ENCODE assay signal across 7 mouse cellular contexts in genomic region chr14:57999402-57999734, GRCm38 (mm10). TPM values are rescaled to one million over a fixed set of nuclear protein-coding genes. Genes with fewer than 3 reads are reported as not detected.
DNase-seq lines count a peak whose midpoint lies in the region; ATAC-seq and TF ChIP-seq lines count a peak whose summit lies in the region.

No protein-coding gene starts in this region.

- H3K9me3 ChIP-seq in lung, postnatal 0 days (ENCODE audit: low read length) = no peaks in the 10 kb centered on the region
- H3K9me3 ChIP-seq in forebrain, embryonic 12.5 days = no peaks in the 10 kb centered on the region
- H3K9me3 ChIP-seq in limb, embryonic 14.5 days (ENCODE audit: control insufficient read depth, low read length) = no peaks in the 10 kb centered on the region
- H3K9me3 ChIP-seq in stomach, embryonic 14.5 days (ENCODE audit: control insufficient read depth, low read depth, low read length) = no peaks in the 10 kb centered on the region

- 24% methylated on average over 5 of the region's 5 CpGs for WGBS in lung, postnatal 0 days
- WGBS in forebrain, embryonic 12.5 days = 35% methylated on average over 5 of the region's 5 CpGs
- WGBS in limb, embryonic 14.5 days = 38% methylated on average over 5 of the region's 5 CpGs
- WGBS in stomach, embryonic 14.5 days = 32% methylated on average over 5 of the region's 5 CpGs

- H3K27ac ChIP-seq in lung, postnatal 0 days (ENCODE audit: low read length) = no peak overlapping the region
- peak overlapping the region; percentile 89; the same call in 1 of the 2 replicates for H3K27ac ChIP-seq in forebrain, embryonic 12.5 days
- 0 out of 2 replicates have a peak overlapping the region, but pooled peaks have one; percentile 40 for H3K27ac ChIP-seq in limb, embryonic 14.5 days (replicated peaks; ENCODE audit: low read depth, low read length)
- H3K27ac ChIP-seq in stomach, embryonic 14.5 days (ENCODE audit: low read length) = peak overlapping the region; percentile 84

- H3K36me3 ChIP-seq in lung, postnatal 0 days (ENCODE audit: insufficient read depth, low read length) = no peaks in the 10 kb centered on the region
- no peaks in the 10 kb centered on the region for H3K36me3 ChIP-seq in forebrain, embryonic 12.5 days (replicated peaks)
- H3K36me3 ChIP-seq in limb, embryonic 14.5 days (ENCODE audit: control insufficient read depth, insufficient read depth, low read length) = no peaks in the 10 kb centered on the region
- H3K36me3 ChIP-seq in stomach, embryonic 14.5 days (ENCODE audit: control insufficient read depth, insufficient read depth, low read length) = no peaks in the 10 kb centered on the region

- peak overlapping the region; percentile 93 for H3K4me3 ChIP-seq in lung, postnatal 0 days (ENCODE audit: low read depth, low read length)
- peak overlapping the region; percentile 82 for H3K4me3 ChIP-seq in forebrain, embryonic 12.5 days (replicated peaks)
- H3K4me3 ChIP-seq in limb, embryonic 14.5 days (replicated peaks; ENCODE audit: low read length) = peak overlapping the region; percentile 92
- H3K4me3 ChIP-seq in stomach, embryonic 14.5 days (ENCODE audit: low read depth, low read length) = peak overlapping the region; percentile 91

- peak; percentile 42; the same call in 1 of the 2 replicates for ATAC-seq in lung, postnatal 0 days
- no peak for ATAC-seq in forebrain, embryonic 12.5 days (ENCODE audit: low FRiP score)
- ATAC-seq in limb, embryonic 14.5 days (ENCODE audit: low FRiP score, low read depth) = no peak
- ATAC-seq in stomach, embryonic 14.5 days (ENCODE audit: insufficient number of reproducible peaks, insufficient read depth, low FRiP score, low read depth) = no peak

- H3K4me2 ChIP-seq in lung, postnatal 0 days (replicated peaks; ENCODE audit: low read depth, low read length) = peak overlapping the region; percentile 96
- peak overlapping the region; percentile 69 for H3K4me2 ChIP-seq in forebrain, embryonic 12.5 days
- H3K4me2 ChIP-seq in limb, embryonic 14.5 days (replicated peaks; ENCODE audit: low read depth, low read length, severe bottlenecking) = peak overlapping the region; percentile 78
- peak overlapping the region; percentile 72 for H3K4me2 ChIP-seq in stomach, embryonic 14.5 days (replicated peaks; ENCODE audit: low read depth, low read length)

- H3K9ac ChIP-seq in lung, postnatal 0 days (replicated peaks; ENCODE audit: low read depth) = peak overlapping the region; percentile 87; the same call in 1 of the 2 replicates
- peak overlapping the region; percentile 81; the same call in 1 of the 2 replicates for H3K9ac ChIP-seq in forebrain, embryonic 12.5 days
- no peak overlapping the region for H3K9ac ChIP-seq in limb, embryonic 14.5 days (ENCODE audit: low read depth, low read length, severe bottlenecking)
- H3K9ac ChIP-seq in stomach, embryonic 14.5 days (replicated peaks; ENCODE audit: low read depth, low read length) = no peak overlapping the region

- peak; percentile 30 for TF ChIP-seq CTCF in lung, postnatal 0 days (IDR thresholded peaks at IDR 0.05)

- DNase-seq in lung, postnatal 0 days (ENCODE audit: low spot score) = no peak
- DNase-seq in lung, postnatal 25 days (ENCODE audit: low spot score) = no peak
- DNase-seq in limb, embryonic 14.5 days (ENCODE audit: low spot score) = no peak
- no peak for DNase-seq in thymus, postnatal 0 days (ENCODE audit: low spot score)
- DNase-seq in adrenal gland, adult (ENCODE audit: inconsistent age in 2 of 2, low spot score in 1 of 2) = no peak

- no peaks in the 10 kb centered on the region for H3K4me1 ChIP-seq in lung, postnatal 0 days (ENCODE audit: insufficient read depth, low read depth, low read length)
- peaks cover 7% of the 10 kb centered on the region; the same call in 1 of the 2 replicates for H3K4me1 ChIP-seq in forebrain, embryonic 12.5 days
- H3K4me1 ChIP-seq in limb, embryonic 14.5 days (ENCODE audit: control insufficient read depth, insufficient read depth, low read length) = peaks cover 6% of the 10 kb centered on the region; the same call in 1 of the 2 replicates
- H3K4me1 ChIP-seq in stomach, embryonic 14.5 days (ENCODE audit: control insufficient read depth, insufficient read depth, low read length) = no peaks in the 10 kb centered on the region

- H3K27me3 ChIP-seq in lung, postnatal 0 days (replicated peaks; ENCODE audit: insufficient read depth, low read length) = no peaks in the 10 kb centered on the region
- H3K27me3 ChIP-seq in forebrain, embryonic 12.5 days = no peaks in the 10 kb centered on the region
- no peaks in the 10 kb centered on the region for H3K27me3 ChIP-seq in limb, embryonic 14.5 days (ENCODE audit: control insufficient read depth, insufficient read depth, low read length)
- no peaks in the 10 kb centered on the region for H3K27me3 ChIP-seq in stomach, embryonic 14.5 days (ENCODE audit: control insufficient read depth, insufficient read depth, low read length)

- no peak for TF ChIP-seq EP300 in lung, postnatal 0 days (IDR thresholded peaks at IDR 0.05)

- TF ChIP-seq POLR2A in limb, embryonic 14.5 days (IDR thresholded peaks at IDR 0.05; ENCODE audit: borderline replicate concordance, extremely low read depth, insufficient read depth, insufficient read length) = no peak

RNA-seq across cellular contexts. Expression of gene Micu2, which starts 0.3 kb away (rescaled TPM):
- 46.2 and 55.9 TPM in 2 replicates for polyA plus RNA-seq in lung, postnatal 0 days (2015; fragmentation: Nextera tagmentation; extraction: Ambion mirVana)
- 70.4 and 72.5 TPM in 2 replicates for polyA plus RNA-seq in forebrain, embryonic 12.5 days (2016; fragmentation: Nextera tagmentation; extraction: Ambion mirVana)
- 30.3 and 42.7 TPM in 2 replicates for polyA plus RNA-seq in limb, embryonic 14.5 days (2012; rRNA removed)
- 67.1 and 68.3 TPM in 2 replicates for polyA plus RNA-seq in limb, embryonic 14.5 days (2014; fragmentation: Nextera tagmentation; extraction: Ambion mirVana)
- 54.9 and 59.3 TPM in 2 replicates for polyA plus RNA-seq in stomach, embryonic 14.5 days (2014; fragmentation: Nextera tagmentation; extraction: Ambion mirVana)
- polyA plus RNA-seq in thymus, postnatal 0 days (2015; fragmentation: Nextera tagmentation; extraction: Ambion mirVana) = 61.9 and 69.3 TPM in 2 replicates

Comparison
In these comparisons a context has a peak if more than half of its experiments do, and no peak if none do; other contexts are left out.
1. H3K9ac ChIP-seq: peak in lung, postnatal 0 days (single experiment) and forebrain, embryonic 12.5 days (single experiment); none in limb, embryonic 14.5 days (single experiment) and stomach, embryonic 14.5 days (single experiment).
2. Peak in every context shown above with its lines, with median percentiles within 50 percentile points of each other: H3K4me2 ChIP-seq and H3K4me3 ChIP-seq.